Mouse (Mus musculus) lung, embryonic 16.5 days (tissue): ENCODE data around the gene Ece1. TPM values are rescaled to one million over a fixed set of nuclear protein-coding genes. Genes with fewer than 3 reads are reported as not detected.

ENCODE experiments used
- ATAC-seq: fragments of 200-750 bp; cut with Nextera tagmentation; 2 replicates; pipeline ENCODE4 v1.8.0; 2017; ENCODE audit warnings: low read depth, mild to moderate bottlenecking, moderate library complexity
- H3K27ac ChIP-seq: fragments of 300-500 bp; sonication (generic); 2 replicates; pipeline ENCODE4 v1.5.1; 2014; ENCODE audit warnings: mild to moderate bottlenecking, control low read depth, low read length
- H3K27me3 ChIP-seq: fragments of 300-500 bp; sonication (generic); 2 replicates; pipeline ENCODE4 v1.6.1; 2014; ENCODE audit warnings: low read depth, low read length, mixed read lengths; ENCODE audit not compliant: control insufficient read depth, insufficient read depth
- H3K36me3 ChIP-seq: fragments of 300-500 bp; sonication (generic); 2 replicates; pipeline ENCODE4 v1.6.1; 2014; ENCODE audit warnings: low read length; ENCODE audit not compliant: control insufficient read depth, insufficient read depth
- H3K4me1 ChIP-seq: fragments of 300-500 bp; sonication (generic); replicated peaks from 2 replicates; pipeline ENCODE4 v1.6.1; 2014; ENCODE audit warnings: low read length, mixed read lengths; ENCODE audit not compliant: control insufficient read depth, insufficient read depth
- H3K4me2 ChIP-seq: fragments of 300-500 bp; sonication (generic); 2 replicates; pipeline ENCODE4 v1.6.1; 2014; ENCODE audit warnings: low read depth, low read length, control low read depth
- H3K4me3 ChIP-seq: fragments of 300-500 bp; sonication (generic); 2 replicates; pipeline ENCODE4 v1.5.1; 2014; ENCODE audit warnings: mild to moderate bottlenecking, low read length, control low read depth
- H3K9ac ChIP-seq: fragments of 300-500 bp; sonication (generic); 2 replicates; pipeline ENCODE4 v1.6.1; 2014; ENCODE audit warnings: low read length, control low read depth
- H3K9me3 ChIP-seq: fragments of 300-500 bp; sonication (generic); 2 replicates; pipeline ENCODE4 v1.6.1; 2016; ENCODE audit warnings: low read length; ENCODE audit not compliant: control insufficient read depth
- WGBS: fragments of 180-500 bp; shearing (Covaris S2); extraction: QIAGEN DNeasy Blood & Tissue Kit; methylation state at CpG from one replicate; pipeline ENCODE4 v1.1.7; 2014; 5-methylcytosine and 5-hydroxymethylcytosine counted together
- polyA plus RNA-seq: library from polyadenylated mRNA; unstranded; fragments of >200 nt; fragmentation: Nextera tagmentation; extraction: Ambion mirVana; gene quantifications from 2 replicates; pipeline ENCODE4 v1.2.1, GENCODE M21; 2015

Ece1 gene
- polyA plus RNA-seq, 1 experiment from 2014 or later = 53.8 TPM

DNA sequence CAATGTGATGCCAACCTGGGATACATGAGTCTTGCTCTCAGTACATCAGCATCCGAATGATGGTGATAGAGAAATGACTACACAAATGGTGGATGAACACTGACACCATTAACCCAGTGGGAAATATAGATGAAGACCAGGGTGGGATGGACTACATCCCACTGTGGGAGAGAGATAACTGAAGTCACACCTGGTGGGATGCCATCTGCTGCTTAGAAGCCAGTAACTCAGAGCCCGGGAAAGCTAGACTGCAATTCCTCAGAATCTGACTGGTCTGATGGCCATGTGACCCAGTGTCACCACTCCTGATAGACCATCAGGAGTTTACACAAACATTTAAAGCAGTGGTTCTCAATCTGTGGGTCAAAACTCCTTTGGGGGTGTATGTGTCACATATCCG is 38.5 kb upstream of the Ece1 start:
- H3K4me2 ChIP-seq = no peak overlapping the region
- no peaks in the 10 kb centered on the region for H3K9me3 ChIP-seq
- WGBS = 70% methylated on average over 3 of the region's 3 CpGs
- H3K27me3 ChIP-seq = no peaks in the 10 kb centered on the region
- H3K4me1 ChIP-seq = no peaks in the 10 kb centered on the region; the same call in 1 of the 2 replicates
- H3K9ac ChIP-seq = no peak overlapping the region
- H3K36me3 ChIP-seq = no peaks in the 10 kb centered on the region
- ATAC-seq = no peak
- H3K4me3 ChIP-seq = no peak overlapping the region
- H3K27ac ChIP-seq = no peak overlapping the region

GRCm38 (mm10) chr4:137824881-137825280 is 37.2 kb upstream of the Ece1 start:
- 70% methylated on average over 2 of the region's 2 CpGs for WGBS
- Histone ChIP-seq H3K27me3 (peaks cover 3% of the 10 kb centered on the region; the same call in 1 of the 2 replicates), H3K9me3 (no peaks in the 10 kb centered on the region), H3K9ac (no peak overlapping the region), H3K4me2 (no peak overlapping the region), H3K36me3 (no peaks in the 10 kb centered on the region), H3K27ac (no peak overlapping the region), H3K4me3 (no peak overlapping the region), H3K4me1 (no peaks in the 10 kb centered on the region)
- no peak for ATAC-seq

GRCm38 (mm10) chr4:137830380-137830779 is 31.7 kb upstream of the Ece1 start:
- 24% methylated on average over 6 of the region's 6 CpGs for WGBS
- ATAC-seq = no peak

DNA sequence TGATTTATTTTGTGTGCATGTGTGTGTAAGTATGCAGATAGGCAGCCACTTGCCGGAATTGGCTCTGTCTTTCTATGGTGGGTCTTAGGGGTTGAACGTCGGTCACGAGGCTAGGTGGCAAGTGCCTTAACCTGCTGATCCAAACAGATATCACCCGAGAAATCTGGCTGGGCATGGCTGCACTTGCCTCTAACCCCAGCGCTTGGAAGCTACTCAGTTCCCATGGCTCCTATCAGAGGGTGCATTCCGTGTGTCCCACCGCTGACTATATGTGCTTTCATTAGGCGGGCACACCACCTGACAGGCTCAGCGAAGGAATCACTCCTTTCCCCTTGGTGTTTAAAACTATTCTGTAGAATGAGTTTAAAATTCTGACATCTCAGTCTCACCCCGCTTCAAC is 30.4 kb upstream of the Ece1 start:
- Histone ChIP-seq H3K4me2 (no peak overlapping the region), H3K9me3 (no peaks in the 10 kb centered on the region), H3K27ac (no peak overlapping the region), H3K4me3 (no peak overlapping the region), H3K27me3 (peaks cover 6% of the 10 kb centered on the region; the same call in 1 of the 2 replicates), H3K9ac (no peak overlapping the region), H3K4me1 (no peaks in the 10 kb centered on the region), H3K36me3 (no peaks in the 10 kb centered on the region)
- ATAC-seq = no peak
- WGBS = 67% methylated on average over 11 of the region's 11 CpGs

More at GRCm38 (mm10) chr4:137830380-137830779, 31.7 kb upstream of the Ece1 start:
- no peak overlapping the region for H3K4me3 ChIP-seq
- H3K27ac ChIP-seq = no peak overlapping the region
- peaks cover 6% of the 10 kb centered on the region; the same call in 1 of the 2 replicates for H3K27me3 ChIP-seq
- H3K9ac ChIP-seq = no peak overlapping the region
- no peaks in the 10 kb centered on the region for H3K4me1 ChIP-seq
- H3K36me3 ChIP-seq = no peaks in the 10 kb centered on the region
- no peak overlapping the region for H3K4me2 ChIP-seq
- H3K9me3 ChIP-seq = no peaks in the 10 kb centered on the region

DNA sequence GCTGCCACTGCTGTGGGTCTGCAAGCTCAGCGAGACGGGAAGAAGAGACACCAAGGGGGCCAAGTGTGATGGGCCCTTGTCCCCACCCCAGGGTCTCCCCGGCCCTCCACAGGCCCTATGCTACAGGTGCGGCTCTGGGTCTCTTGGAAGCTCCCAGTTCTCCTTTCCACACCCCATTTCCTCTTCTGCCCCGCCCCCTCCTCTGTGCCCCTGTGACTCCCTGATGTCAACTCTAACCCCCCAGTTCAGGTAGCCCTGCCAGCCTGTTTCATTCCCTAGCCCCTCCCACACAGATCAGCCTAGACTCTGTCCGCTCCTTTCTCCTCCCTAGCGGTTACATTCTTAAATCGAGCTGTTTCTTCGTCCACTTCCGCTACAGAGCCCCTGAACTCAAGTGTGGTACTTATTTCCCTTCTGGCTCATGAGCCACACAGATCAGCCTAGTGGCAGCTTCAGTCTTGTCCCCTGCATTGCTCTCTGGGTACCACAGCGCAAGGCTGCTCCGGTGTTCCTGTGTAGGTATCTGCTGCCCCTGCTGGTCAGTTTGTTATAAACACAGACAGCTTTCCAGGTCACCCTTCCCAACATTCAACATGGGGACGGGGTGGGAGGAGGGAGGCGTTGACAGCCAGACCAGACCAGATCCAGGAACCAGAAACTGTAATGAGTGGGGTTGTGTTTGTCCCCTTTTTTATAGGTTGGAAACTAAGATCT is 26.3 kb upstream of the Ece1 start:
- no peaks in the 10 kb centered on the region for H3K36me3 ChIP-seq
- WGBS = 14% methylated on average over 14 of the region's 14 CpGs

GRCm38 (mm10) chr4:137836741-137837140 is 25.3 kb upstream of the Ece1 start:
- Histone ChIP-seq H3K36me3 (no peaks in the 10 kb centered on the region), H3K27ac (no peak overlapping the region), H3K27me3 (no peaks in the 10 kb centered on the region), H3K4me3 (no peak overlapping the region), H3K4me1 (no peaks in the 10 kb centered on the region), H3K9me3 (no peaks in the 10 kb centered on the region), H3K9ac (no peak overlapping the region), H3K4me2 (no peak overlapping the region)
- ATAC-seq = no peak
- 73% methylated on average over 5 of the region's 5 CpGs for WGBS

More for the DNA sequence above, 26.3 kb upstream of the Ece1 start:
- peaks cover 3% of the 10 kb centered on the region; the same call in 1 of the 2 replicates for H3K27me3 ChIP-seq
- H3K4me1 ChIP-seq = no peaks in the 10 kb centered on the region
- no peaks in the 10 kb centered on the region for H3K9me3 ChIP-seq
- no peak overlapping the region for H3K4me3 ChIP-seq
- no peak overlapping the region for H3K27ac ChIP-seq
- H3K4me2 ChIP-seq = no peak overlapping the region
- ATAC-seq = peak; percentile 89
- H3K9ac ChIP-seq = no peak overlapping the region

- no peaks in the 10 kb centered on the region for H3K9me3 ChIP-seq
- 68% methylated on average over 8 of the region's 8 CpGs for WGBS
- ATAC-seq = no peak
- H3K9ac ChIP-seq = no peak overlapping the region
- no peak overlapping the region for H3K4me3 ChIP-seq
- no peak overlapping the region for H3K4me2 ChIP-seq
- no peak overlapping the region for H3K27ac ChIP-seq
- H3K27me3 ChIP-seq = no peaks in the 10 kb centered on the region
- H3K36me3 ChIP-seq = no peaks in the 10 kb centered on the region
- H3K4me1 ChIP-seq = no peaks in the 10 kb centered on the region
These were observed 24.2 kb upstream of the Ece1 start for GRCm38 (mm10) chr4:137837792-137838191.

GRCm38 (mm10) chr4:137838791-137839190 is 23.2 kb upstream of the Ece1 start:
- no peak for ATAC-seq
- WGBS = 84% methylated on average over 2 of the region's 2 CpGs
- H3K4me1 ChIP-seq = no peaks in the 10 kb centered on the region

DNA sequence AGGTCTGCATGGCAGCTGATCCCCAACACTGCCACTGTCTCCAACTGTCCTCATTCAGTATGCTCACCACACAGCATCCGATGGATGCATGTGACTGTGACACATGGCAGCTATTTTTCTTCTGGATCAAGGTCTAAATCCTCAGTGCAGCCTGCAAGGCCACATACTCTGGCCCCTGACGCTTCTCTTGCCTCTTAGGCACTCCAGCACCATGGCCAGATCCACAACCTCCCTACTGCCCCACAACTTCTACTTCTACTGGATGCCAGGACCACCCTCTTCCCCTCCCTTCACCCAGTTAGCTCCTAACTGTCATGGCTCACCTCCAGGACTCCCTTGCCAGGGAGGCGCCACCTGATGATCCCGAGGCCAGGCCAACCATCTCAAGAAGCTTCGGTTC is 22.6 kb upstream of the Ece1 start:
- no peaks in the 10 kb centered on the region for H3K27me3 ChIP-seq

More at GRCm38 (mm10) chr4:137838791-137839190, 23.2 kb upstream of the Ece1 start:
- Histone ChIP-seq H3K4me3 (no peak overlapping the region), H3K4me2 (no peak overlapping the region), H3K27ac (no peak overlapping the region), H3K36me3 (no peaks in the 10 kb centered on the region), H3K27me3 (no peaks in the 10 kb centered on the region), H3K9ac (no peak overlapping the region), H3K9me3 (no peaks in the 10 kb centered on the region)

More for the DNA sequence above, 22.6 kb upstream of the Ece1 start:
- Histone ChIP-seq H3K4me1 (no peaks in the 10 kb centered on the region), H3K9me3 (no peaks in the 10 kb centered on the region), H3K27ac (no peak overlapping the region), H3K9ac (no peak overlapping the region), H3K4me2 (no peak overlapping the region), H3K36me3 (no peaks in the 10 kb centered on the region), H3K4me3 (no peak overlapping the region)
- WGBS = 77% methylated on average over 5 of the region's 5 CpGs
- no peak for ATAC-seq
